Mouse (Mus musculus) spleen, adult 12 weeks (tissue): ENCODE results near the gene Olfr68.
"Not testable (repeated sequence)": the region's sequence is repeated elsewhere in the genome, so short reads cannot be mapped to it uniquely, and the experiment has no call there.

Experiments
- DNase-seq: peaks from one replicate; pipeline ENCODE4 v3.0.0; 2022; ENCODE audit warnings: low spot score

The Olfr68 gene

DNA sequence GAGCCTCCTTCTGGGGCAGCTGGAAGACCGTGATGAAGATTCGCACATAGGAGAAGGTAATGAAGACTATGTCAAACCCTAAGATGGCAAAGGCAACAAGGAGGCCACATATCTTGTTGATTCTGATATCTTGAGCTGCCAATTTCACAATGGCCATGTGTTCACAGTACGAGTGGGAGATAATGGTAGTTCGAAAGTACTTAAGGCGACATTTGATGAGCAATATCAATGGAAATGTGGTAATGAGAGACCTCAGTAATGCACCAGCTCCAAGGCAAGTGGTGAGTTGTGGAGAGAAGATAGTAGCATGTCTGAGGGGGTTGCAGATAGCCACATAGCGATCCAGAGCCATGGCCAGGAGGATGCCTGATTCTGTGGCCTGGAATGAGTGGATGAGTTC is 11.8 kb downstream of the Olfr68 start:
- not testable (repeated sequence) for DNase-seq

DNA sequence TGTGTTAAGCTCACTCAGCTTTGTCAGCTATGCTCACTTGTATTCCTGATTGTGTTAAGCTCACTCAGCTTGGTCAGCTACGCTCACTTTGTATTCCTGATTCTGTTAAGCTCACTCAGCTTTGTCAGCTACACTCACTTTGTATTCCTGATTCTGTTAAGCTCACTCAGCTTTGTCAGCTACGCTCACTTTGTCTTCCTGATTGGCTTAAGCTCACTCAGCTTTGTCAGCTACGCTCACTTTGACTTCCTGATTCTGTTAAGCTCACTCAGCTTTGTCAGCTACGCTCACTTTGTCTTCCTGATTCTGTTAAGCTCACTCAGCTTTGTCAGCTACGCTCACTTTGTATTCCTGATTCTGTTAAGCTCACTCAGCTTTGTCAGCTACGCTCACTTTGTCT is 17.3 kb downstream of the Olfr68 start:
- DNase-seq: not testable (repeated sequence)

DNA sequence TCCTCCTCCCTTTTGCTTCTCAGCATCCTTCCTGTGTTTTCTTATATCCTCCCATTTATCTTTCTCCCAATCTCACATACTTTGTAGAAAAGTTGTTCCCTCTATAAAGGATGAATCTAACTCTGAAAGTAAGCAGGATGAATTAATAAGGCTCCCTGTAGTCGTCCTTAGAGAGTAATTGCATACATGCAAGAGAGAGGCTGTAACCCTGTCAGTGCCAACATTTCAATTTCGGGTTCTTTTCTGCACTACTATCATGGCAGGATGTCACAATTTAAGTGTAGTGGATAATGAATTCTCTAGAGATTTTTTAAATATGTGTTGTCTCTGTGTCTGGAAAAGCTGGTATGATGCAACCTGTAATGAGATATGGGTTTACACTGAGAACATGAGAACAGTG is 22.3 kb downstream of the Olfr68 start, which contains the start of gene Olfr630:
TSS of gene Olfr630 (minus strand) at position 101 of the 400 bp plus-strand sequence.
- DNase-seq: no peak

DNA sequence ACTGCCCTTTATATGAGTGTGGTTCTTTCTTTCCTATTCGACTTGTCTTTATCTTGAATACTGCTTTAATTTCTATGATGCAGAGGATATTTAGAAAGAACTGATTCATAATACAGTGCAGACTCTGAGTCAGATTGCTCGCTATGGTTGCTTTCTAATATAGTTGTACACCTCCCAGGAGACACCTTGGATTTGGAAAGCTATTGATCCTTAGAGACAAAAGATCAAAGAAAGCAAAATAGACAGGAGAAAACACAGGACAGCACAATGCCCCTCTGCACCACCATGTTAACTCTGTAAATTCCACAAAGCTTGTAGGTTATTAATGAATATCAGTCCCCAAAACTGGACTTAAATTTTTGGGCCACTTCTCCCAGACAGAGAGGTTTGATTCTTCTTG is 34.7 kb downstream of the Olfr68 start, which contains the start of gene Olfr629:
TSS of gene Olfr629 (minus strand) at position 101 of the 400 bp plus-strand sequence.
- no peak for DNase-seq

DNA sequence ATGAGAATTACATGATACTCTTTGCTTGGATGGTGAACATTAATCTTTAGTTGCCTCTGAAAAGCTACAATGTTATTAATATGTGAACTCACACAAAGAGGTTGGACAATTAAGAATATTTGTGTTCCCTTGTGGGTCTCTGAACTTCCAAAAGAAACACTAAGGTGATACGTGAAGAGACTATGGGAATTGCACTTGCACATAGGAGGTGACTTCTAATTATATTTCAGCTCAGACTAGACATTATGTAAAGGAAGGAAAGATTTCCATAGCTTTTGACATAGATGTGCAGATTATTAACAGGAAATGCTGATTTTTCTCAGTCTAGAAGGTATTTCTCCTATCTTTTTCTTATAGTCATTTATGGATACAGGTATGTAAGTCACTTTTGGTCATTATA is 49.4 kb downstream of the Olfr68 start, which contains the start of gene Olfr628:
TSS of gene Olfr628 (plus strand) at position 301 of the 400 bp plus-strand sequence.
- no peak for DNase-seq
